Mouse (Mus musculus) intestine, embryonic 16.5 days (tissue): ENCODE measurements around the gene Snx18. TPM values are rescaled to one million over a fixed set of nuclear protein-coding genes. Genes with fewer than 3 reads are reported as not detected.

Experiments
- ATAC-seq: fragments of 200-750 bp; cut with Nextera tagmentation; 2 replicates; pipeline ENCODE4 v1.8.0; 2017; ENCODE audit warnings: moderate TSS enrichment, moderate library complexity
- H3K27ac ChIP-seq: fragments of 300-500 bp; sonication (generic); 2 replicates; pipeline ENCODE4 v1.5.1; 2014; ENCODE audit warnings: mild to moderate bottlenecking, low read length
- H3K27me3 ChIP-seq: fragments of 300-500 bp; sonication (generic); replicated peaks from 2 replicates; pipeline ENCODE4 v1.6.1; 2014; ENCODE audit warnings: low read length, control low read depth, mixed read lengths; ENCODE audit not compliant: control insufficient read depth, insufficient read depth
- H3K36me3 ChIP-seq: fragments of 300-500 bp; sonication (generic); 2 replicates; pipeline ENCODE4 v1.6.1; 2014; ENCODE audit warnings: low read length, control low read depth; ENCODE audit not compliant: control insufficient read depth, insufficient read depth
- H3K4me1 ChIP-seq: fragments of 300-500 bp; sonication (generic); 2 replicates; pipeline ENCODE4 v1.6.1; 2014; ENCODE audit warnings: low read length, control low read depth, mixed read lengths; ENCODE audit not compliant: control insufficient read depth, insufficient read depth
- H3K4me2 ChIP-seq: fragments of 300-500 bp; sonication (generic); 2 replicates; pipeline ENCODE4 v1.6.1; 2014; ENCODE audit warnings: low read depth, low read length, control low read depth
- H3K4me3 ChIP-seq: fragments of 300-500 bp; sonication (generic); 2 replicates; pipeline ENCODE4 v1.5.1; 2014; ENCODE audit warnings: mild to moderate bottlenecking, low read length
- H3K9ac ChIP-seq: fragments of 300-500 bp; sonication (generic); 2 replicates; pipeline ENCODE4 v1.6.1; 2014; ENCODE audit warnings: low read depth, low read length
- H3K9me3 ChIP-seq: fragments of 300-500 bp; sonication (generic); 2 replicates; pipeline ENCODE4 v1.6.1; 2016; ENCODE audit warnings: low read length, control low read depth; ENCODE audit not compliant: control insufficient read depth
- WGBS: fragments of 180-500 bp; shearing (Covaris S2); extraction: QIAGEN DNeasy Blood & Tissue Kit; methylation state at CpG from one replicate; pipeline ENCODE4 v1.1.7; 2014; 5-methylcytosine and 5-hydroxymethylcytosine counted together
- polyA plus RNA-seq: library from polyadenylated mRNA; unstranded; fragments of >200 nt; fragmentation: Nextera tagmentation; extraction: Ambion mirVana; gene quantifications from 2 replicates; pipeline ENCODE4 v1.2.1, GENCODE M21; 2015

Snx18 gene
- polyA plus RNA-seq, 1 experiment from 2014 or later: 10.1 TPM

DNA sequence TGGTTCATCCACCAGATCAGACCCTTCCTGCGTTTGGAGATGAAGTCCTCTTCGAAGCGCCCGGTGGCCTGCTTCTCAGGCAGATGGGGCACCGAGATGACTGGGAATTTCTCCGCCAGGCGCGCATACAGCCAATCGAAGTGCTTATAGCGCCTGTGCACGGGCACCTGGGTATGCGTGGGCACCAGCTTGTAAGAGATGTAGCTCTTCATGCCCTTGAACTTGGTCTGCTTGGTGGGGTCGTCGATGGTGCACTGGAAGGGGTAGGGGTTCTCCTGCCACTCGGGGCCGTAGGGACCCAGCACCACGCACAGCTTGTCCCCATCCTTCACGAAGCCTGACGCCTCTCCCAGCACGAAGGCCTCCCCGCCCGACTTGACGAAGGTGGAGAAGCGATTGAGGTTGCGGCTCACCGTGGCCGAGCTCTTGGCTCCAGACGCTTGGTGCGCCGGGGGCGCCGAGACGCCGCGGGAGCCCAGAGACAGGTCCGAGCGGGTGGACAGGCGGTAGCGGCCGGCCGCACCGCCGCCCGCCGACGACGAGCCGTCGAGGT is 950 bp downstream of the Snx18 start:
- Histone ChIP-seq H3K9me3 (no peaks in the 10 kb centered on the region), H3K9ac (peak overlapping the region; percentile 96), H3K27me3 (no peaks in the 10 kb centered on the region), H3K27ac (peak overlapping the region; percentile 95), H3K4me1 (peaks cover 41% of the 10 kb centered on the region), H3K36me3 (no peaks in the 10 kb centered on the region), H3K4me2 (peak overlapping the region; percentile 83), H3K4me3 (peak overlapping the region; percentile 82)
- WGBS: 9% methylated on average over 49 of the region's 49 CpGs
- ATAC-seq: no peak

DNA sequence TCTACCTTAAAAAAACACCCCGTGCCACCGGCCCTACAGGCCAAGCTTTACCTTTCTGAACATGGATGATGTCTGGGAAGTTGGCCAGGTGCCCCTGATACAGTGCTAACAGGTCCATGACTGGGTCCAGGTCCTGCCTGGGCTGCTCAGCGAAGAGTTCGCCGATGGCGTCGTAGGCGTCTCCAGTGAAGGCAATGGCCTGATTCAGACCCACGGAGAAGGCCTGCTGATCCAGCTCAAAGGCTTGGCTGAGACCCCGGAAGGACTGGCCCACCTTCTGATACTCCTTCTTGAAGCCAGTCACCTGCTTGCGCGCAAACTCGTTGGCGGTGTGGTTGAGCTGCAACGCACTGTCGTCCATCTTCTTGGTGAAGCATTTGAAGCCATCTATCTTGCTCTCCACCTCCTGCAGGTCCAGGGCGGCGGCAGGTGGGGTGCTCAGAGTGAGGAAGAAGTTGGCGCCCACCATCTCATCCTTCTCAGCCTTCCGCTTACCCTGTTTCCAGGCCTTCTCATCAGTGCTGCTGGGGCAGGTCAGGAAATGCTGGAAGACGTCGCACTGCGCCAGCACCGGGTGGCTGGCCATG is 1.5 kb downstream of the Snx18 start:
- Histone ChIP-seq H3K4me2 (peak overlapping the region; percentile 83), H3K27ac (no peak overlapping the region), H3K4me3 (peak overlapping the region; percentile 82), H3K9me3 (no peaks in the 10 kb centered on the region), H3K27me3 (no peaks in the 10 kb centered on the region), H3K36me3 (no peaks in the 10 kb centered on the region), H3K9ac (peak overlapping the region; percentile 96), H3K4me1 (peaks cover 46% of the 10 kb centered on the region)
- ATAC-seq: no peak
- 61% methylated on average over 24 of the region's 24 CpGs for WGBS

GRCm38 (mm10) chr13:113615971-113616671 is 2.2 kb downstream of the Snx18 start:
- peak overlapping the region; percentile 12 for H3K27ac ChIP-seq
- no peaks in the 10 kb centered on the region for H3K36me3 ChIP-seq
- 9% methylated on average over 8 of the region's 8 CpGs for WGBS
- no peaks in the 10 kb centered on the region for H3K9me3 ChIP-seq
- H3K27me3 ChIP-seq: no peaks in the 10 kb centered on the region
- H3K9ac ChIP-seq: peak overlapping the region; percentile 96
- H3K4me2 ChIP-seq: peak overlapping the region; percentile 83
- H3K4me3 ChIP-seq: peak overlapping the region; percentile 82
- no peak for ATAC-seq
- H3K4me1 ChIP-seq: peaks cover 53% of the 10 kb centered on the region

GRCm38 (mm10) chr13:113615546-113615941 is 2.8 kb downstream of the Snx18 start:
- Histone ChIP-seq H3K36me3 (no peaks in the 10 kb centered on the region), H3K4me1 (peaks cover 59% of the 10 kb centered on the region), H3K4me3 (peak overlapping the region; percentile 82), H3K4me2 (peak overlapping the region; percentile 83), H3K9me3 (no peaks in the 10 kb centered on the region), H3K27ac (peak overlapping the region; percentile 56; the same call in 1 of the 2 replicates), H3K9ac (peak overlapping the region; percentile 96), H3K27me3 (no peaks in the 10 kb centered on the region)
- WGBS: under 1% methylated on average over 10 of the region's 10 CpGs
- 0 out of 2 replicates have a peak, but pooled peaks have one; percentile 6 for ATAC-seq

DNA sequence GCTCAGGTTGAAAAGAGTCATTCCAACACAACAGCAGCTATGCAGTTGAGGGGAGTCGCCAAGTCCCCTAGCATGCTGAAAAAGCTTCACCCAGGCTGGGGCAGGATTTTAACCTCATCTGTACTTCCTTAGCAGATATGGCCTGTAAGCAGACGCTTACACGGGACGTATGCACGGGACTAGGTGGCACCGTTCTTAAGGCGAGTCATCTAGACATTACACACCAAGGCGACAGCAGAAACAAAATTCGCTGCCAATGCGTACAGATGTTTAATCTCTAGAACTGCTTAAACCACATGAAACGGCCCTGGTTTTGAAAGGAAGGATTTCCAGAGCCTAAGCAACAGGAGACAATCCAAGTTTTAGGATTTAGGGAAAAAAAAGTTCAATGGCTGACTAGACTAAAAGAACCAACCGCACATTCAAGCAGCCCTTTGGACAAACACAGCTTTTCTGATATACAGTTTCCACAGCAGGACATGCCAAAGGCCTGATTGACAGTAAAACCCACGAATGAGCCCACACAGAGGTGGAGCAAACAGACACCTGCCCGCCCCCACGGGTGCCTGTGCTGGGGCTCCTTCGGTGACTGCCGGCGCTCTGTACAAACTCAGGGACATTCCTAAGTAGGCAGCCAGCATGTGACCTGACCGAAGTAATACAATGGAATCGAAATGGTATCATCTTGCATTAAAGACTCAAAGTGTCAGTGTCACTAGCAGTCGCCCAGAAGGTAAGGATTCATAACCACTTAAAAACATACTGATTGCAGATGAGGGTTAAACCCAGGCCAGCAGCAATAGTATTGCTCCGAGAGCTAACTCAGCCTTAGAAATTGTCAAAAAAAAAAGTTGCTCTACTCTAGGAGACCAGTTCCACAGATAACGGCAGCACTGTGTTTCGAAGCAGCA is 3.5 kb downstream of the Snx18 start:
- peak overlapping the region; percentile 96 for H3K9ac ChIP-seq

DNA sequence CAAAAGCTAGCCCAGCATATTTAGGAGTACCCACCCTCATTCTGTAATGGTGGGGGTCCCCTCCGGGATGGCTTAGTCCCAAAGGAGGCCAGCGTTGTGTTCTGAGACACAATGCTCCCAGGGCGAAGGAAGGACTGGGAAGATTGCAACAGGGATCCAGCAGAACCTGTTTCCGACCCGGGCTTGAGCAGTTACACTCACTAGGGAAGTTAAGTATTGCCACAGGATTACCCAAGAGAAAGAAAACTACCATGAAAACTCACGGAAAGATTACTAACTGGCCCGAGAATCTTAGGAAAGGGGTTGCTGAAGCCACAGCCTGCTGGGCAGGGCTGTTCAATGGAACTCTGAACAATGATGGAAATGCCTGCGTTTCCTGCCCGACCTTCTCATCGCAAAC is 4.5 kb downstream of the Snx18 start:
- peak overlapping the region; percentile 82 for H3K4me3 ChIP-seq
- H3K4me2 ChIP-seq: peak overlapping the region; percentile 83
- H3K4me1 ChIP-seq: peaks cover 73% of the 10 kb centered on the region
- no peaks in the 10 kb centered on the region for H3K9me3 ChIP-seq
- H3K27ac ChIP-seq: 0 out of 2 replicates have a peak overlapping the region, but pooled peaks have one; percentile 4
- peak overlapping the region; percentile 39 for H3K9ac ChIP-seq
- no peaks in the 10 kb centered on the region for H3K27me3 ChIP-seq
- ATAC-seq: no peak
- 50% methylated on average over 10 of the region's 10 CpGs for WGBS
- no peaks in the 10 kb centered on the region for H3K36me3 ChIP-seq

More for the DNA sequence above, 3.5 kb downstream of the Snx18 start:
- Histone ChIP-seq H3K4me3 (peak overlapping the region; percentile 82), H3K27me3 (no peaks in the 10 kb centered on the region), H3K4me1 (peaks cover 64% of the 10 kb centered on the region), H3K27ac (peak overlapping the region; percentile 56; the same call in 1 of the 2 replicates), H3K9me3 (no peaks in the 10 kb centered on the region), H3K4me2 (peak overlapping the region; percentile 83), H3K36me3 (no peaks in the 10 kb centered on the region)
- WGBS: 11% methylated on average over 24 of the region's 24 CpGs
- ATAC-seq: peak; percentile 59

- H3K27ac ChIP-seq: 0 out of 2 replicates have a peak overlapping the region, but pooled peaks have one; percentile 30
- H3K36me3 ChIP-seq: no peaks in the 10 kb centered on the region
- peaks cover 75% of the 10 kb centered on the region for H3K4me1 ChIP-seq
- no peaks in the 10 kb centered on the region for H3K27me3 ChIP-seq
- no peaks in the 10 kb centered on the region for H3K9me3 ChIP-seq
- peak overlapping the region; percentile 83 for H3K4me2 ChIP-seq
- peak overlapping the region; percentile 82 for H3K4me3 ChIP-seq
- WGBS: 19% methylated on average over 12 of the region's 12 CpGs
- ATAC-seq: no peak
- peak overlapping the region; percentile 39 for H3K9ac ChIP-seq
Observed at GRCm38 (mm10) chr13:113613341-113613740, 5.0 kb downstream of the Snx18 start.

GRCm38 (mm10) chr13:113612141-113612950 is 6.0 kb downstream of the Snx18 start:
- Histone ChIP-seq H3K4me2 (peak overlapping the region; percentile 83), H3K4me1 (peaks cover 76% of the 10 kb centered on the region), H3K4me3 (no peak overlapping the region), H3K36me3 (no peaks in the 10 kb centered on the region), H3K27me3 (no peaks in the 10 kb centered on the region), H3K9ac (peak overlapping the region; percentile 30; the same call in 1 of the 2 replicates), H3K27ac (no peak overlapping the region), H3K9me3 (no peaks in the 10 kb centered on the region)
- 57% methylated on average over 24 of the region's 24 CpGs for WGBS
- ATAC-seq: no peak
